Mouse (Mus musculus): ENCODE data around the gene Erc2.
"Not testable (repeated sequence)": the region's sequence is repeated elsewhere in the genome, so short reads cannot be mapped to it uniquely, and the experiment has no call there.

The Erc2 gene

DNA sequence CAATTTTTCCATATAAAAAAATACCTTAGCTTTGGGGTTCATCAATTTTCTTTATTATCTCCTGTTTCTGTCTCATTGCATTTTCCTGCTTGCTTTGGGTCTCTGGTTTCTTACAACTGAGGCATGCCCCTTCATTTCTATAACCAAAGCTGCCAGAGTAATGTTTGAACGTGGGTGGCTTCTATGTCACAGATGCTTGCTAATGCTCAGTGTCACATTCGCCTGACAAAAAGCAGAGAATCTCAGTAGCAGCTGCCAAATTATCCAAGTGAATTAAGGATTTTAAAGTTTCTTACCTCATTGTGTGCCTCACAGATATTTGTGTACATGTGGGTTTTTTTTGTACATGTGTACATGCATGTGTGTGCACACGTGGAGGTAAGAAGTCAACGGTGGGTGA, 210.0 kb downstream of the Erc2 start:
- DNase-seq (ENCODE audit: low spot score) = no peak

DNA sequence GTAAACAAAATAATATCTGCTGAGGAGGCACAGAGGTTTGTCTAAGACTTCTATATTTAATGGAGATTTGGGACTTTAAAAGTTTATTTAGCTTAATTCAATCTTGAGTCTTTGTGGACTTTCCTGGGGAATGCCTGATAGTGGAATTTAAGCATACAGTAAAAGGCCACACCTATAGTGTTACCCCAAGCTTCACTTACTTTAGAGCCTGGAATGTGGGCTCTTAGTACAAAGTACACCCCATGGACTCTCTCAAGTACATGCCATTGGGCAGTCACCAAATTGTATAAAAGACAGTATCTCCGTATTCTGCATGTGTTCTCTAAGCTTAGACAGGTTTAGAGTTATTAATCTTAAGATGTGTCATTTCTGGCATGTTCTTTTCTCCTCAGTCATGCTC, 213.1 kb downstream of the Erc2 start:
- no peak for DNase-seq (ENCODE audit: low spot score)

DNA sequence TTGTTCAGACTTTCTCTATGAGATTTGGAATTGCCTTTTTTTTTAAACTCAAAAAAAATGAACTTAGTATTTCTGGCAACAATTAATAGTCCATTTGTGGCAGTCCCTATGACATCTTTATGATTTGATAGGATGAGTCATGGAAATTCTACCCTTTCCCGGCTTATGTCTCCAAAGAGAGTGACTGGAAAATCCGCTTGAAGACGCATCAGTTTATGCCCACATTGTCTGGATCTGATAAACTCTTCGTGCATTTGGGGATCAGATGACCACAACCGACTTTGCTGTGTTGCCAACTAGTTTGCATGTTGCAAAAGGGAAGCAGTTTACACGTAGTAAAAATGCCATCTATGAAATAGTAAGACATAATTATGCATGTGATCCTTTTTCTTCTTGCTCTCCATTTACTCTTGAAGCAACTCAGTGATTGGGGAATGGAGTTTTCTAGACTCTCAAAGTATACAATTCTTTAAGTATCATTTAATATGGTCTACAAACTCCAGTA, 215.4 kb downstream of the Erc2 start:
- DNase-seq (ENCODE audit: low spot score) = no peak

DNA sequence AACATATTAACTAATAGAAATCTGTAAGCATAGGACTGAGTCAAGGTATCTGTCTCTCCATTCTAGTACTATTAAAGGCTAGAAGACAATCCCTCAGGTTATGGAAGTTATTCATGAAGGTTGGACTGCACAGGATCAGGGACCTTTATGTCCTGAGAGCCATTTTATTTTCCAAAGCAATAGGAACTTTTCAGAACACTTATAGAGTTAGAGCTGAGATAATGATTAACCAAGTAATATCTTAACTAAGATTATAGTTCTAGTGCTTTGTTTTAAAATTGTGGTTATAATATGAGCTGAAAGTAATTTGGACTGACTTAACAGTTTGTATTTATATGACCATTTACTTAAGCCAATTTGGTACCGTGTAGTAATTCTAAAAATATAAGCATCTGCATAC, 217.9 kb downstream of the Erc2 start:
- DNase-seq (ENCODE audit: low spot score) = no peak

DNA sequence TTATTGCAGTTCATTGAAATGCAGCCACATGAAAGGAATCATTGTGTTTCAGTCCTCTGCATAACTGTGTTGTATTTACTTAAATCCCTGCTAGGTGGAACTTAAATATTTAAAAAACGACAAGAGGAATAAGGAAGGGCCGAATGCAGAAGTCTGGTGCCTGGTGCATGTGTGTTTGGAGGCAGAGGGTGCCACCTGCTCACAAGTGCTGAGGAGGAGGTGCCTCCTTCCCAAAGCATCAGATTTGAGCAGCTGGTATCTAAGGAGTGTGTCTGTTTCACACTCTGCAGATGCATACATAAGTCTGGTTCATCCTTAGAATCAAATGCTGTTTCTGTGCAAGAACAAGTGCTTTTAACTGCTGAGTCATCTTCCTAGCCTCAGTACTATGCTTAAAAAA, 224.6 kb downstream of the Erc2 start:
- no peak for DNase-seq (ENCODE audit: low spot score)

DNA sequence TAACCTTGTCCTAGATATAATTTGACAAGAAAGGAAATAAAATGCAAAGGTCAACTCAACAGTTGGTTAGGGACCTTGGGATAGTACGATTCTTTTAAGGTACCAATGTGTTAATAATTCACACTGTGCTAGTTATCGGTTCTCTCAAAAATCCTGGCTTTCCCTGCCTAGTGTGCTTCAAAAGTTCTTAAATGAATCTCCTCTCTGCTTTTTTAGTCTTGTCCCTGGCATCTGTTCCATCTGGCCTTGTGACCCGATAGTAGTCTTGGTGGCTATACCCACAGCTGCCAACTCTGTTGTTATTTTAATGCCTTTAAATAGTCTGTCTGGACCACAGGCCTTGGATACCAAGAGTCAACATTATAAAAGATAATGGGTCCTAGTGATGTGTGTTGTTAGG, 225.1 kb downstream of the Erc2 start:
- peak; percentile 6 for DNase-seq (ENCODE audit: low spot score)

DNA sequence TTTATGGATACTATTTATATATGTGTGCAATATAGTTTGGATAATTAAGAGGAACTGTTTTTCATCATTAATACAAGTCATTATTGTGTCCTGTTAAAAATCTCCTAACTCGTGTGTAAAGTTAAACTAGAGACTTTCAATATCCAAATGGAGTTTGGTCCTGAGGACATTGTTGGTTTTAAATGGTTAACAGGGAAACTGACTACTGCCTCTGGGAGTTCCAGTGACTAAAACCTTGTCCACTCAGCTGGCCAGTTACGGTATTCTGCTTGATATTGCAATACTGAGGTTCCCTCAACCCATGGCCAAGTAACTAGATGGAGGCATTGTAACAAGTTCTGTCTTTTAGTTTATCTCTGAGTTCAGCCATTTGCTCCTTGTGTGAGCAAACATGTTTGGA, 229.0 kb downstream of the Erc2 start:
- no peak for DNase-seq (ENCODE audit: low spot score)

DNA sequence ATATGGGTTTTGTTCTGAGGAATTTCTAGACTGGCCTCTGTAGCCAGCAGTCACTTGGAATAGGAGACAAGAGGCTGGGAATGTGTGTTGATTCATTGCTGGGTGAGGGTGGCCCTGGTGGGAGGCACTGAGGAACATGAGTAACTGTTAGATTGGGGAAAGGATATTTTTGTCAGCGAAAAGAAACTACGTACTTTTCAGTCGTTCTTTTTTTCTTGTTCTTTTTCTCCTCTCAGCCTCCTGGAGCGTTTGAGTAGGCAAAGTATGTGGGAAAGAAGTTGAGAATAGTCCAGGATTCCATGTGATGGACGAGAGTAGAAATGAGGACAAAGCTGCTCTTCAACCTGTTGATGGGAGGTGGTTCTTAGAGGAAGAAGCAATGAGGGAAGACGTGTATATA, 230.4 kb downstream of the Erc2 start:
- no peak for DNase-seq (ENCODE audit: low spot score)

DNA sequence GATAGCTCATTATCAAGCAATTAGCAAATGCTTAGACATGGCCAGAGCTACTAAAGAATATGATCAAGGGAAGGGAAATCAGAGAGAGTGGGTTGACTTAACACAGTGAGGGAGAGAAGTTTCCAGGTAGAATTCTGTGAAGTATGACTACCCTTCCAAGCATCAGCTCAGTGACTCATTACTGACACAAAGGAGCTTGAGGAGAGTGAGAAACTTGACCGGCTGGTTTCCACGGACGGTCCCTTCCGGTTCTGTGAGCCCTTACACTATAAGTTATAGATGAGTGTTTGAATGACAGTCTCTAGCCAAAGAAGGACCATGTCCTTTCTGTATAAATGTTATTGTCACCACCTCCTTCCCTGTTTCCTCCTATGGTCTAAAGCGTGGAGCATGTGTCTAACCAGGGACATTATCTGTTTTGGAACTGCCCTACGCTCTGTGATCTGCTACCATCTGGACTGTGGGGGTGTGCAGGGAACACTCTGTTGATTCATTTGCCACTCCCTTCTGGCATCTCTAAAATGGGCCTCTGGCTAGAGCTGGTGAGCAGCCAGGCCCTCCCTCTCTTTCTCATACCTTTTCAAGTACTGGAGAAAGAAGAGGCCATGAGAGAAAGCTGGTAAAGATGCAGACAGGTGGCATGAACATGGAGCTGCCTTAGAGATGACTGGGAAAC, 238.3 kb downstream of the Erc2 start:
- no peak for DNase-seq (ENCODE audit: low spot score)

DNA sequence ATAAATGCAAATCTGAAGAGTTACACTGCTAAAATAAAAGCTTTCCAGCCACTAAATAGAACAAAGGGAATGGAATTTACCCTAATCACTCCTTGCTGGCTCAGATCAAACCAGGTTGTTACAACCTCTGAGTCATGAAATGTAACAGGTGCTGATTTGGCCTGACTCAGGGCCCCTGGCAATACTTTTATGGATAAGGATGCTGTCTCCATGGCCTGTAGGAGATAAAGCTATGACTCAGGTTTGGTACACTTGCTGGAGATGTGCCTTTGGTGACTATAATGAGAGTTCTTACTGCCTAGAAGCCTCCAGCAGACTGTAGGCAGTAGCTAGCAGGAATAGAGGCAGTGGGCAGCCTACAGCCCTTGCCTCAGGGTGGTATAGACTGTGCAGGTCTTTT, 240.1 kb downstream of the Erc2 start:
- no peak for DNase-seq (ENCODE audit: low spot score)

DNA sequence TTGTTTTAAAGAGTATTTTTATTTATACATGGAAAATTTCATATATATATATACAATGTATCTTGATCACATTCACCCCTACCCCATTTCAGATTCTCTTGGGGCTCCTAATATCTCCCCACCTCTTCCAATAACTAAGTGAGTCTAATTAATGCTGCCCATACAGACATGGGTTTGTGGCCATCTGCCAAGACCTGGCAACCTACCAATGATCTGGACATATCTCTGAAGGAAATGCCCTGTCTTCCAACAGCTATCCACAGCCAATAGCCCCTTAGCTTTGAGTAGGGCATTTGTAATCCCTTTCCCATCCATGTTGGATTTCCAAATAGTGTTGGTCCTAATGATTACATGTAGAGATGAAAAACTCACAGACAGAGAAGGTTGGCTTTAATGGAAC, 245.2 kb downstream of the Erc2 start:
- no peak for DNase-seq (ENCODE audit: low spot score)

DNA sequence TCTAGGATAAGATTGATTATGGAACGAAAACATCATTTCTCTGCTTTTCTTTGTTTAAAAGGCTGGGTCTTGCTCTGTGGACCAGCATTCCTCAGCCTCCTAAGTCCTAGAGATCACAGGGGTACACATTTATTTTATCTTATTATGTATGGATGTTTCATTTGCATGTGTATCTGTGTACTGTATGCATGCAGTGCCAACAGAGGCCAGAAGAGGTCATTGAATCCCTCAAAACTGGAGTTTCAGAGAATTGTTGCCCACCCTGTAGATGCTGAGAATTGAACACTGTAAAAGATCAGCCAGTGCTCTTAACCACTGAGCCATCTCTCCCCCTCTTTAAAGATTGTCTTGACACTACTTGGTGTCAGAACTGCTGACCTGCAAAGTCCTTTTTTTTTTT, 251.4 kb downstream of the Erc2 start:
- DNase-seq (ENCODE audit: low spot score) = no peak

DNA sequence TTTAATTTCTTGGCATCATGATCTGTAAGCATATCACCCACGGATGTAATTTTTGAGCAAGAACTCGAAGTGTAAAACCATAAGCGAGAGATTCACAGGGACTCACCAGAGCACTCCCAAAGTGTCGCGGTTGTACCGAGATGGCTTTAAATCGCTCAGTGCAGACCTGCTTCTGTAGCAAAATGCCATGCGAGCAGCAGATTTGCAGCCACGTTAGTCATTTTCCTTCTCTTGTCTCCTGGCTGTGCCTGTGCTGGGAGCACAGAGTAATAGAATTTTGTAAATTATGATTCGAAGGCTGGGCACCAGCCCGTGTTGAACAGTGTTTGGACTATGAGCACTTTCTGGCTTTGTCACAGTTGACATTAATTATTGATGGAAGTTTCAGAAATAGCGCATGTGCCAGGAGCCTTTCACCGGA, 253.8 kb downstream of the Erc2 start:
- no peak for DNase-seq (ENCODE audit: low spot score)

DNA sequence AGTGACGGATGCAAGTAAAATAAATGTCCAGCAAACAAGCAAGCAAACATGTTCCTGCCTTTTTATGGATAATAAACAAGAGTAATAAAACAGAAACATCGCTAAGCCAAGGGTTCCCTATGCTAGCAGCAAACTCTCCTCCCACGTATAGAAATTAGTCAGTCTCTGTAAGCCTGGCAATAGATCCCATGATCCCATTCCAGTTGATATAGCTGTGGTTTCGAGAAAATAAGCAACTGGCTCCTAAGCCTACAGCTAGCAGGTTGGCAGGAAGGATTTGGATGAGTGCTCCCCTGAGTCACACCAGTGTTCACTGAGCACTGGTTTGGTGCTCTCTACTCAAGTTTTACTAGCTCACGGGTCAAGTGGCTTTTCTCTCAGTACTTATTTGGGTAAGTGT, 259.7 kb downstream of the Erc2 start:
- DNase-seq (ENCODE audit: low spot score) = no peak

DNA sequence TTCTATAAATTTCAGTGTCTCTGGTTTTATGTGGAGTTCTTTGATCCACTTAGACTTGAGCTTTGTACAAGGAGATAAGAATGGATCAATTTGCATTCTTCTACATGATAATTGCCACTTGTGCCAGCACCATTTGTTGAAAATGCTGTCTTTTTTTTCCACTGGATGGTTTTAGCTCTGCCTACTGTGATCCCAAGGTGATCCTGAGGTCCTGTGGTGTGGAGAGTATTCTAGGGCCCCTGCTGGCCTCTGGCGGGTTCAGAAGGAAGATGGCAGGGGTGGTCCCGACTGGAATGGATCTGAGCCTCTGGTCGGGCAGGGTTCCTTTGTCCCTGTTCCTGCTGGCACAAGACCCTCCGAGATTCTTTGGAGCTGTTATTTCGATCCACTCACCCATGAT, 264.1 kb downstream of the Erc2 start:
- DNase-seq (ENCODE audit: low spot score) = not testable (repeated sequence)

DNA sequence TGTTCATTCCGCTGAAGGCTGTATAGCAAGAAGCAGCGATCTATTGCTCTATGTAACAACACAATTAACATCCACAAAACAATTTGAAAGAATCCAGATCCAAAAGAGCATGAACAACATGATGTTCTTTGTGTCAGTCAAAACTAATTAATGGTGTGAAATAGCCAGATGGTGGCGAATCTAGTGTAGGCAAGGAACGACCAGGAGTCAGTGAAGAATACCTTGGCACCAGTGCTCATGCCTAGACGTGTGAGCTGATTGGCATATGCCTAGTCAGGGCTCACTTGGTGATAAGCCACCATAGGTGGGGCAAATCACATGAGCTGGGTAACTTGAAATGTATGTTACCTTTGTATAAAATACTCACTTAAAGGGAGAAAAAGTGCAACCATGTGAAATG, 265.3 kb downstream of the Erc2 start:
- DNase-seq (ENCODE audit: low spot score) = no peak

DNA sequence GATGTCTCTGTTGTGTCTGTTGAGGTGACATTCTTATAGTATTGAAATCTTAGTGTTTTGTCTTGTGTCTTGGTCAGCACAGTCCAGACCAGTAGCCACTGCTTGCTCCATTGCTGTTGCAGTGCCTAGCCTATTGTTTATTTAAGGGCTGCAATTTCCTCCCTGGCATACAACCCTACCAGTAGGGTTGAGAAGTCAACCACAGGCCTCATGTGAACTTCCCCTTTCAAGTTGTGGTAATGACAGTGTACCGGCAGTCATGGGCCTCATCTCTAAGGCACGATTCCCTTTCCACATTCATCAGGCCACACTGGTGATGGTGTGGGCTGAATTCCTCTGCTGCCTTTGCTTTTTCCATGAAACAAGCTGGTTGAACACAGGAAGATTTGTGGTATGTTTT, 267.4 kb downstream of the Erc2 start:
- no peak for DNase-seq (ENCODE audit: low spot score)

DNA sequence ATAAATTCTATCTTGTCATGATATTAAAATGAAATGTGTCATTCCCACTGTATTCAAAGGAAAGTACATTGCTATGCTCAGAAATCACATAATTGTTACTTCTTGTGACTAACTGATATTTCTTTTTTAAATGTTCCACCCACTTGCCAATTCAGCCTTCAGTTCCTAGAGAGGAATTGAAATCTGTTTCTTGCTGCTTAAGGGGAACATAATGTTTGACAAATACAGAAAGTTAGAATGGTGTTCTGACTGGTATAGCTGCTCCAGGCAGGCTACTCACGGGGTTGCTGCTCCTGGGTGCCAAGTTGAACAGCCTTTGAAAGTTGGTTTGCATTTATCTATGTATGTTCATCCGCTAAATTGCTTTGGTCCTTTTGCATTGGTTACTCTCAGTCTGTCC, 270.2 kb downstream of the Erc2 start:
- no peak for DNase-seq (ENCODE audit: low spot score)

DNA sequence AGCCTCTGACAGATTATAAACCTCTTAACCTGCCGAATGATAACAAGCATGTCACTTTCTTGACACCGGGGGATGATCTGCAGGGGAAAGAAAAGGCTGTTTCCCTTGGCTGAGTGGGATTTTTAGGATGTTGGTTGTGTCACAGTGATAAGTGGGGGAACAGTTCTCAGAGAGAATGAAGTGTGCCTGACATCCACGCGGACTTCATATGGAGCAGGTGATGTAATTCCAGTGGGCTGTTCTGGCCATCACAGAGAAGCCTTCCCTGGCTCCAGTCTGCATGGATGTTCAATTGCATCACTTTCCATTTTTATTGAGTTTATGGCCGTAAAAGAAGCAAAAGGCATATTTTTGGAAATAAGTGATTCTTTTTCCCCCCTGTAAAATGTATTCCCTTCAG, 279.5 kb downstream of the Erc2 start:
- no peak for DNase-seq (ENCODE audit: low spot score)

DNA sequence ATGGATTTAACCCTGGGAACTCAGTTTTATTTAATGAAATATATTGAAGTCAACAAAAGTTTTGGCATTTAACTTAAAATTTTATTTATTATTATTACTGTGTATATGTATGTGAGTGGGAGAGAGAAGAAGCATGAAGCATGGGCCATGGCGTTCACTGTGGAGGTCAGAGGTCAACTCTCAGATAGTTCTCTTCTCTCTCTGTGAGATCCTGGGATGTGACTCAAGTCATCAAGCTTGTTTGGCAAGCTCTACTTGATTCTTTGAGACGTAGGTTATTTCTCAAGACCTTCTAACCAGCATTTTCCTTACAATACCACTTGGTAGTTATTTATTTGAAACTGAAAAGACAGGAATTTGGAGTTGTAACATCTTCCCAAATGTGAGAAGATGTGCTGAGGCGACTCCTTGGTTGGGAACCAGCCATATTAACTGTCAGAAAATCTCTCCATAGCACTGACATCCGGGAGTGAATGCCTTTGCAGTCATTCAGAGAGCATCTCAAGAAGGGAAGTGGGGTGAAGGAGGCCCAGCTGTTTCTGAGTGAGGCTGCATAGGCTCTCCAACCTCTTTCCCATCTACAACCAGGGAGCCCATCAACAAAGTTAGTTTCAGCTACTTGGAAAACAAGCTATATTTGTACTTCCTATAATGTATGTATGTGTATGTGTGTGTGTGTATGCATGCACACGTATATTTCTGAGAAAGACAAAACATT, 299.6 kb downstream of the Erc2 start:
- DNase-seq (ENCODE audit: low spot score) = no peak

DNA sequence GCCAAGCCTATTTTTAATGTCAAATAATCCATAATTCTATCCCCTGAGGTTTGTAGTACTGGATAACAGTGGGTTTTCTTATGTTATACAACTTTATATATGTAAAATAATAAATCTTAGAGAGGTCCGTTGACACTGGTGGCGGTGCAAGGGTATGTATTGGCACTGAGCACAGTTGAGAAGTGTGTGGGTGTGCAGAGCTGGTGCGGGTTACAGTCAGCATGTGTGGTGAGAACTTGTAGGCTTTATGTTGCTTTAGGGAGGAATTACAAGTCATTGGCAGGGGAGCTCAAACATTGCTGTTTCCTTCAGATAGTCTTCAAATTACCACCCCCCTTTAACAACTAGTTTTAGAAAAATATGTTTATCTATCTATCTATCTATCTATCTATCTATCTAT, 305.1 kb downstream of the Erc2 start:
- DNase-seq (ENCODE audit: low spot score) = no peak

DNA sequence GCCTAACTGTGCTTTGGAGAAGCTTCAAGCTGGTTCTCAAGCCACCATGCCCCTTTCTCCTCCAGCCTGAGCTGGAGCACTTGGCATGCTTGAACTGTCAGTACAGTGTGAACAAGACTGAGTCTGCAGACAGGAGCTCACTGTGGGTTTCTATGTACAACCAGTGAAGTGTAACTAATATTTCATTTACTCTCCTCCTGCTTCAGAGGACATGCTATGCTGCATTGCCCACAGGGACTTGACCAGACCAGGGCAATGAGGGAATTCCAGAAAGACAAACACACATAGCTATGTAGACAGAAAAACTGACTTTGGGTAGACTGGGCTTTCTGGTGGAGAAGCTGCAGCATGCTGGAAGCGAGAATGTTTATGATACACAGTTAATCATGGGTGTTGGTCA, 311.3 kb downstream of the Erc2 start:
- no peak for DNase-seq (ENCODE audit: low spot score)

DNA sequence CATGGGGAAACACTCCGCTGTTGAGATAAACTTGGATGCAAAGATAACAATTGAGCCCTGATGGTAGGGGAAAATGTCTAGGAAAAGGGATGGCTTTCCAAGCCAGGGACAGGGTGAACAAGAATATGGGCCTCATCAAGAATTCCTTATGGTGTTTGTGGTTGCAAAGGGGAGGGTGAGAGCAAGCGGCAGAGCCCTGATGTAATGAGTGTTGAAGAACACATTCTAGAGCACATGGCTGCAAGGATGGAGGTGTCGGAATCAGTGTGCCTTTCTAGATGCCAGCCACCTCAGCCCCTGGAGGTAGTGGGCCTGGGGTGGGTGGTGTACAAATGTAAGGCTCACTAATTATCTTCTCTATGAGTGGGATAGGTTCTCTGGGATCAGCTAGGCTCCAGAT, 313.5 kb downstream of the Erc2 start:
- DNase-seq (ENCODE audit: low spot score) = no peak

DNA sequence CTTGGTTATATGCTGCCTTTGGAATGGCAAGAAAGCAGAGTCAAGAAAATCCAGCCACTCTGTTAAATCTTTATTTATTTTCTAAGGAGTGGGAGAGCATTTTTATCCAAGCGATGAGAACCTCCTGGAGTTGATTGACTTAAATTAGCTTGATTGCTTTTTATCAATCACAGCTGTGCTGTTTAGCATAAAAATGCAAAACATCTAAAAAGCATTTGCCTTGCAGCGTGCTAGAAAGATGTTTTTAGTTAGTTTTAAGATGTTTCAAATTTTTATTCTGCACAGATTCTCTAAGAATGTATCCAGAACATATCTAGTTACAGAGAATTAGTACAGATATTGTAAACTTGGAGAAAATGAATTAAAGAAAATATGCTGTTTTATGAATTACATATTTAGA, 315.7 kb downstream of the Erc2 start:
- DNase-seq (ENCODE audit: low spot score) = no peak

All from ovary, adult 18-20 months (tissue).